Mouse (Mus musculus): ENCODE measurements around the gene Sox5.
A peak's percentile ranks its signal among the peaks of the same experiment; 100 is the strongest.

The Sox5 gene

DNA sequence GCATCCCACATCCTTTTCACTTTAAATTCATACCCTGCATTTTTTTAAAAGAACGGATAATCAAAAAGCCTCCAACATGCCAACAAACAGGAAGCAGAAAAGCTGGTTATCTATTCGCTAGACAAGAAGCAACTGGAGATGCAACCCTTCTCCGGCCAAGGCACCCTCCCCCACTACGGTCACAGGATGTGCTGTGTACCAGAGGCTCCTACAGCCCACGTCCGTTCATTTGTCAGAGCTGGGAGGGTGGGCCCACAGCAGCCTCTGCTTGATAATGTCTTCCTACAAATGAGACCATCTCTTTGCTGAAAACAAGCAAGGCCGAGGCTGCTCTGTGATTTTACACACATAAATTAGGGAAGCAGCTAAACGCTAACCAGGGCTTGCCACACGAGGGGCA lies 69.9 kb downstream of the Sox5 start:
- DNase-seq (ENCODE audit: low spot score): peak; percentile 69

DNA sequence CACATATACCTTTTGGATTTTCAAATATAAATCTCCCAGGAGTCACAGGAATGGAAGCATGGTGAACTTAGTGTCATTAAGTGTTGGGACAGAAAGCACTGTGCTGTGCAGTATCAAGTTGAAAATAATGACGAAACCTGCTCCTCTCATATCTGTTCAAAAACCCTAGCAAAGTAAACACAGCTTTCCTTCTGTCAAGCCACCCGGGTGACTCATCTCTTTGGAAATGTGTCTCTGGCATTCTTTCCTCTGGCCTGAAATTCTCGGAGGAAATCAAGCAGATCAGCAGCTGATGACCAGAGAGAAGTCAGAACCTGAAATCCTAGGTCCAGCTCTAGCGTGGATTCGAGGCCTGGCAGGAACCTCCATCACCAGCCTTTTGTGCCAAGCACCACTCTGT lies 71.0 kb downstream of the Sox5 start:
- no peak for DNase-seq (ENCODE audit: low spot score)

DNA sequence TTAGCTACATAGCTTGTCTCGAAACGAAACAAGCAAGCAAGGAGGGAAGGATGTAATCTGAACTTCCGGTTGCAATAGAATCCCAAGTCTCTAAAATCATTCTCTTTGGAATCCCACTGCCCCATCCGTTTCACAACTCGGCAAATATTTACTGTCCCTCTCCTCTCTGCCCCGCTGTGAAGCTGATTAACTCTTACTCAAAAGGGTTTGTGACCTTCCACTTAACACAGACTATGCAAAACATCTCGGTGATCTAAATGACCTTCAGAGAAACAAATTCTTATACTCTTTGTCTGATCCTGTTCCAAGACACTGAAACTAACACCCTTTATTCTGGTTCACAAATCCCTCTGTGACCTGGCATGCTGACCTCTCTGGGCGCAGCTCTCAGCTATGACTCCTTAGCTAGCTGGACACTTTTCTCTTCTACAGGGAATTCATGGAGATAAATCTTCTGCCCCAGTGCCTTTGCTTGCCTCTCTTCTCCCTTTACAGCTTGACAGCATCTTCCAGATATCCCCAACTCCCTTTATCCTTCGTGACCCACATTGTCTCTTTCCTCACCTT lies 72.1 kb downstream of the Sox5 start:
- no peak for DNase-seq (ENCODE audit: low spot score)

DNA sequence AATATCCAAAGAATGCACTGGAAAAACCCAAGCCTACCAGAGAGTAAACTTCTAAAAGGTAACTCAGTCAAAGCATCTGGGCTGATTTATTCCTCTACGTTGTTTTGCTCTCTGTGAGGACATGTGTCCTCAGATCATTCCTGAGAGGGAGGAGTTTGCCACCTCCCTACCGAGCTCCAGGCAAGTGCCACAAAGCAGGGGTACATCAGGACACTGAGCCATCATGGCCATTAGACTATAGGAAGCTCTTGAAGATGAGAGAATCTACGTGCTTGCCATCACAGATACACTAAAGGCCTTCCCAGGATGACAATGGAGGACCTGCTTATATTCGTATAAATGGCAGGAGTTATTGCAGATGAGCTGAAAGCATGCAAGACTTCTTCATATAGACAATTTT lies 73.4 kb downstream of the Sox5 start:
- DNase-seq (ENCODE audit: low spot score): no peak

DNA sequence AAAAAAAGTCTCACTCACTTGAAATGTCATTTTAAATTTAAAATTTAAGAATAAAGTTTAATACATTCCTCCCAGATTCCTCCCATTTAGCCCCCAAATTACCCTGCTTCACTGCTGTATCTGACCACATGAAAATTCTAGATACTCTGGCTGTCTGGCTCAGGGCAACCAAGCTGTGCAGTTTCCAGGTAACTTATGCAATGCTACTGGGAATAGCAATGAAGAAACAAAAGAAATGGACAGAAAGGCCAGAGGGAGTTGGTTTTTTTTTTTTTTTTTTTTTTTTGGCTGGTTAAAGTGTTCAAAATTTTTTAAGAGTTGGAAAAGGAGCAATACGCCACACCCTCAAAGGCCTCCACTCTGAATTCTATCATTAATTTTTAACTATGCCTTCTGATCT lies 73.8 kb downstream of the Sox5 start:
- no peak for DNase-seq (ENCODE audit: low spot score)

DNA sequence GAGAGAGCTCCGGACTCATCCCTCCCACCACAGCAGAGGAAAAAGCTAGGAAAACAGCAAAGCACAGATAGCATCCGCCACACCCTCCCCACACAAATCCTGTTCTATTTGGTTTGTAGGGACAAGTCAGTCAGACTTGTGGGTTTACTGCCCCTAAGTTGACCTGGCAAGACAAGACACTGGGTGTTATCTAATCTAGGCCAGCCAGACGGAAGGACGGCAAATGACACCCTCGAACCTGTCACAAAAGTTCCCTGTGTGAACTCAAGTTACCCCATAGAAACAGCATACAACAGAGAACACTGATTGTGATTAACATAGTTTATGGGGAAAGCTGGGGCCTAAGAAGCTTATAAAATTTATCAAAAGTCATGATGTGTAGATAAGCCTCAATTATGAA lies 76.8 kb downstream of the Sox5 start:
- DNase-seq (ENCODE audit: low spot score): no peak

DNA sequence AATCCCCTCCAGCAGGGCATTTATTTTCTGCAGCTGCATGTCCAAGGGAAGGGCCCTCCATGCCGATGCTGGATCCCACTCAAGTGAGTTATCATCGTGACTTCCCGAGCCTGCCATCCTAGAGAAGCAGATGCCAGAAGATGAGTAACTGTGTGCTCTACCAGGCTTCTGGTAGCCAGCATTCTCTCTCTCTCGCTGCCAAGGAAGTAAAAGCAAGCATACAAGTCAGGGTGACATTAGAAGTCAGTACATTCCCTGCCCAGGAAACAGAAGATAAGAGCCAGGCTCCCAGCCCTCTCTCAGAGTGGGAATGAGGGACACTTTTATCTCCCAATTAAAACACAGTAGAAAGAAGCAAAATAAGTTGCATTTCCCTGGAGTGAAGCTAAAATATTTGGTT lies 86.1 kb downstream of the Sox5 start:
- no peak for DNase-seq (ENCODE audit: low spot score)

DNA sequence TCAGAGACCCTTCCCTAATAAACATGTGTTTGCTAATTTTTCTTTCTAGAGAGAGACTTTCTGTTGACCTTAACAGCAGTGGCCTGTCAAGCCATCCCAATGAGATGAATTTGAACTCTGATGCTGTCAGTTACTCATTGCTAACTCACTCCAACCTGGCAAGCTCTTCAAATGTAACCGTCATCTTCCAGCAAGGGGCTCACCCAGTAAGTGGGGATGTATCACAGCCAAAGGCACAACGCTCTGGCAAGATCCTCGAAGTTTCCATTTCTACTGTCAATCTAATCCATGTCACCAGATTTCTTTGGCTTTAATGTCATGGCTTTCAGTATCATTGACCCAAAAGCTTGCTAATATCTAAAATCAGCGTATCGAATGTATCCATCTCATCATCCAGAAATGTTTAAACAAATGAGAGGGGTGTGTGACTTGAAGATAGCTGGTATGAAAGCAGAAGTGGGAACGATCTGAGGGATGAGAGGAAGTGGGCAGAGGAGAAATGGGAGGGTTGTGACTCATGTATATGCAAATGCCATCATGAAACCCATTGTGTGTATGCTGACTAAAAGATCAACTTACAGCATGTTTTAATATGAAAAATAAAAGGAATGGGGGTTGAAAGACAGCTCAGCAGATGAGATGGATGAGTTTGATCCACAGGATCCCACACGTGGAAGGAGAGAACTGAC lies 88.4 kb downstream of the Sox5 start:
- no peak for DNase-seq (ENCODE audit: low spot score)

DNA sequence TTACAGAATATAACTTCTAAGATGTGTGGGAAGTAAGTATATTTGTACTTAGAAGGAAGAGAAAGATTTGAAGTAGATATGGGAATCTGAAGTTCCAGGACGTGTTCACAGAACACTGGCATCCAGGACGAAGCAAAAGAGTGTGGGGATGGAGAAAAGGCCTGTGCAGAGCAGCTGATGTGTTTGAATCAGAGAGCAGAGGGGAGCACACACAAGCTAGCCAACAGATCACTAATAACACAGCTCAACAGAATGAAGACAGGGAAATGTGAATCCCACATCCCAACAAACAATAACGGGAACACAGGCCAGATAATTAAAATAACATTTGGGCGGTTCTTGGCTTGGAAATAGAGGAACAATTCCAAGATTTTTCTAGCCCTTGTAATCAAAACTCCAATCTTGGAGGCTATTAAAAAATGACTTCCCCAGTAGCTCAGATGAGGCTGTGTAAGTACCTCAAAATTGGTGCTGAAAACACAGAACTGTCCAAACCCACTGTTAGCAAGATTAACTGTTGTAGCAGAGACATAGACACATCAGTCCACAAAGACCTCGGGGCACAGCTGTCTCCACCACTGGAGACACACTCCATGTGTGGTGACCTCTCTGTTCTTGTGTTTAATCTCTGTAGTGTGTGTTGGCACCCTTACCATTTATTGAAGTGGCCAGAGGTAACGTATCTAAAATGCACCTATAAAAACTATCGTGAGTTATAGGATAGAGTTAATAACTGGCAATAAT lies 90.3 kb downstream of the Sox5 start:
- no peak for DNase-seq (ENCODE audit: low spot score)

DNA sequence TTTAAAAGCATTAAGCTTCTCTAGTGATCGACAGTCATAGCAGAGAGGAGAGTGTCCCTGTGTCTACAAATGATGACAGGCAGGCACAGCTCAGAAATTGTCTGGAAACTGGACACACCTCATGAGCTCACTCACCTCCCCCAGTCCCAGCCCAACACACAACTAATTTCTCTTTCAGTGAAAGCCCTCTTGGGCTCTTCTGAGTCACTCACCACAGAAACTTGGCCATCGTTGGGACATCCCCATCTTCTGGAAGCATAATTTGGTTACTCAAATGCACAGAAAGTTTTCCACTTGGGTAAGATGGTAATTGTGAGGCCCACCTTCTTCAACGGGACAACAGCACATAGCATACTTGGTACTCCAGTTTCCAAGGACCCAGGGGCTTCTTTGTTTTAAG lies 92.7 kb downstream of the Sox5 start:
- DNase-seq (ENCODE audit: low spot score): no peak

DNA sequence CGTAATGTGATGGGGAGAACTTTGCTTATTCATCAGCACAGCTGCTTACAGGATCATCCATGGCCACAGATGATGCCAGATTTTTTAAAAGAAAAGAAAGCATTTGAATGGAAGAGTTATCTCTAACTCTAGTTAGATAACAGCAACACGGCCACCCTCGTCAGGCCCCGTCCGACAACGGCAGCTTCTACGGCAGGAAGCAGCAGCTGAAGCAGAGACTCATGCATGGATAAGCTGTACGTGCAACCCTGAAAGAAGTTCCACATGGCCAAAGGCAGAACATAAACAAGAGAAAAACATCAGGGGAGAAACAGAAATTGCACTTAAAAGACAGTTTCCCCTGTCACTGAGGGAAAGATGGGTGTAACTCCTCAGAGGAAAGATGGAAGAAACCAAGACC lies 94.1 kb downstream of the Sox5 start:
- no peak for DNase-seq (ENCODE audit: low spot score)

DNA sequence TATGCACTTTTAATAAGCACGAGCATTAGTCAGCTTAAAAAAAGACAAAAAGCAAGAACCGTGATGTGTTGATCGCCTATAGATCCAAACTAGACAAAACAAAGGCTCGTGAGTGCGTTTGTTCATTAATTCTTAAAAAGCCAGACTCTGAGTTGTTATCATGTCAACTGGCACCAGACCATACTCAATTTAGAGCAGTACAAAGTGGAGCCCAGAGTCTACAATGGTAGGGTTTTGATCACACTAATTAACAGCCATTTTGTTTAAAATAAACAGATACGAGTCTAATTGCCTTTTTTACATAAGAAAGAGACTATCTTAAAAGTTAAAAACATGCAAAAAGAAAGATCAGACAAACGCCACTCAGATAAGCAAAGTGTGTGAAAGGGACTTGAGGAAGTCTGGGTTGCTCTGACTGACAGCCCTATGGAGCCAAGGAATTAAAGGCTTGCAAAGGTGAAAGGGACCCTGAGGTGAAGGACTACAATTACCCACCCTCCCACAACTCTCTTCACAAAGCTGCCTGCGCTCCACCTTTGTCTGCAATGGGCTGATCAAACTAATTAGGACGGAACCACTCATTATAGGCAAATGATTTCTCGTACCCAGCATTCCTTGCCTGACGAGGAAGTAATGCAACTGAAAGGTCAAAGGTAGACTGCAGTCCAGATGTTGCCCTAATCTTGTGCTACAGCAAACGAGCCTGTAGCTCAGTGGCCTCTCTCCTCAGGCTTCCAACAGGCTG lies 100.6 kb downstream of the Sox5 start:
- no peak for DNase-seq (ENCODE audit: low spot score)

DNA sequence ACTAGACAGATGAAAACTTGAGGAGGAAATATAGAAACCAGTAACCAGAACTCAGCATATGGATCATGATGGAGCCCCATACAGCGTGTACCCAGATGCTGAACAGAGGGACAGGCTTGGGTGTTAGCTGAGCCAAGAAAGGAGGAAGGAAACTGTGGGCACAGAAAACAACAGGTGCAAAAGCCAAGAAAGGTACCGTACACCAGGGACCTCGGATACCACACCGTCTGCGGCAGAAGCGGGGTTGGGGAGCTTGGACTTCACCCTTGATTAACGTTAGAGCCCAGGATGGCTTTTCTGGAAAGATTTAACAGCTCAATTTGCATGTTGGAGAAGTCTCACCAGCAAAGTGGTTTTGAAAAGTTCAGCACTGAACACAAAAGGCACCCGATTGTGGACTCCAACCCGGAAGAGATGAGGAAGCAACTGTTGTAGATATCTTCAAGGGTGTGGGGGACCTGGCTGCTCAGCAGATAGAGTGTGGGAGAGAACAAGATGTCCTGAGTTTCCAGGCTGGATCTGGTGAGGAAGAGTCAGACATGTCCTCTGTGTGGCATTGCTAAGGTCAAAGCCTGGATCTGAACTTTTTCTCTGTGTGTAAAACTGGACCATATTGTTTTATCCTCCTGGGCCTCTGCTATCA lies 104.2 kb downstream of the Sox5 start:
- no peak for DNase-seq (ENCODE audit: low spot score)

DNA sequence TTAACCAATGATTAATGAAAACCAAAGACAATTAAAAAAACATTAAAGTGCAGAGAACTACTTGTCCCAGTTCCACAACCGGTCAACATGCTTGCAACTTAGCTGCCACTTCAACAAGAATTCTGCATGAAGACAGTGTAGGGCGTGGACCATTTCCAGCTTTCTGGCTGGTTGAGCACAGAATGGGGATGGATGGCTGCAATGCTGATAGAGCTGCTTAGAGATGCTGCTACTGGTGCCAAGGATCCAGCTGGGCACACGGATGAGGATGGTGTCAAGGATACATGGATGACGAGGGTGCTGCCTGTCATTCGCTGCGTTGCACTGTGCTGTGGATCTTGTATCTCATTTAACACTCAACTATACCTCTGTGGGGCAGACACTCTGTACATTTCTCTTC lies 106.7 kb downstream of the Sox5 start:
- DNase-seq (ENCODE audit: low spot score): no peak

DNA sequence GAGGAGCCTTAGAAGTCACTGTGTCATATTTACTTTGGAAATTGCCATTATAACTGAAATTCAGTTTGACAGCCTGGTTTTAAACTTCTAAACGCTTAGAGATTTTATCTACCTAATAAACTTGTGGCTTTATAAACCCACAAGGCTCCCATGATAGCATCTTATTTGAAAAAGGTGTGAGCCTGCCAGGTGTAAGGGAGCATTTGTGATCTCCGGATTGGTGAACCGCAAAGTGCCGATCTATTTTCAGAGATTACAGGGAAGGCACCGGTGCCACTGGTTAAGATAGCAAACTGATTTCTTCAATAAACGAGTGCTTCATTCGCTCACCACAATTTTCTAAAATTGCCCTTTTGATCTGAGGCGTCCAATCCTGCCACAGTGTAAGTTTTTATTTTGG lies 107.9 kb downstream of the Sox5 start:
- no peak for DNase-seq (ENCODE audit: low spot score)

DNA sequence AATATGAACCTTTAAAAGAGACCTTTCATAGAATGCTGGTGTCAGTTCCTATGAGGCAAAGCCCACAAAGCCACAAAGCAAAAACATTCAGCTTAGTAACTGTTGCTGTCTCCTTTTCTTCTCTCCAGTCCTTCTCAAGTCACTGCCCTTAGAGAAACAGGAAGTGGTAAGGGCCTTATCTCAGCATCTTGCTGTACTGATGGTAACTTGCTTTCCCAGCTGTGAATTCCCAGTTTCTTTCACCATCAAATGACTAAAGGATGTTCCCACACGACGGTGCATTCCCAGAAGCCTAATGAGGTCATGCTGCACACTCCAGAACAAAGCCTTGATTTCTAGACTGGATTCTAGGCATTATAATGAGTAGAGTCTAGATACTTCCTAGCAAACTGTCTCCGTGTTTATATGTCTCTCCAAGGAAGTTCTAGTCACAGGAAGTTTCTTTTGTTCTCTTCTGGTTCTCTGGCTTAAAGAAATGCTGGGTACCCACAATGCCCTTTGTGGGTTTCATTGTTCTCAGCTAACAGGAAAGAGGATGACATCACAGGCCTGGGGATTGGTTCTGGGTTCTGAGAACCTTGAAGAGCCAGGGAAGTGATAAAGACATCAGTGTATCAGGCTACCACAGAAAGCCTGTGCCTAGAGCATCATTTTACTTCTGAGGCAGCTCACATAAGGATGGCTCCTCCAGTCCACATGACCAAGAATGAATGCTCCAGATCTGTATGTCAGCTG lies 111.2 kb downstream of the Sox5 start:
- DNase-seq (ENCODE audit: low spot score): no peak

DNA sequence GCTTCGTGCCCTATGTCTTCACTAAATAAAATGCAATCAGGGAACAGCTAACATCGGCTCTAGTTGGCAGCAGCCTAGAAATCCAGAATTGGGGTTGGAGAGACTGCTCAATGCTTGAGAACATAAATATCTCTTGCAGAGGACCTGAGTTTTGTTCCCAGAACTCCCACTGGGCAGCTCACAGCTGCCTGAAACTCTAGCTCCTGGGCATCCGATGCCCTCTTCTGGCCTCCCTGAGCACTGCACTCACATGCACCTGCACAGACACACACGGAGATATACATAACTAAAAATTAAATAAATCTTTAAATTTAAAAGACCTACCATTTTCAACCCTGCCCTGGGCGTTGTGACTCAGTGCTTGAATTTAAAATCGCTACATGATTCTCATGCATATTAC lies 115.2 kb downstream of the Sox5 start:
- no peak for DNase-seq (ENCODE audit: low spot score)

DNA sequence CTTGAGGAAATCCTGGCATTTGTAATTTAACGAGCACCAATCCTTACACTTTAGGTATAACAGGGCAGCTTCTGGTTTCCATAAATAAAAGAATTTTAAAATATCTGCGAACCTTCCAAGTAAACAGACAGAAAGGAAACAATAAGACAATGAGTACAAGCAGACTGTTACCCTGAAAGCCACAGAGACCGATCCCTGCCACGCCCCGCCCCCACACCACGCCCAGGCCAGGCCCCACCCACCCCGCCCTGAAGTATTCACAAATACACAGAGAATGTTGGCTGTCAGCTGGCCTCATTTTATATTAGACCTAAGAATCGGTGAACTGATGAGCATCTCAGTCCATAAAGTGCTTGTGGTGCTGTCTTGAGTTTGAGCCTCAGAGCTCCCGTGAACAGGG lies 117.0 kb downstream of the Sox5 start:
- no peak for DNase-seq (ENCODE audit: low spot score)

DNA sequence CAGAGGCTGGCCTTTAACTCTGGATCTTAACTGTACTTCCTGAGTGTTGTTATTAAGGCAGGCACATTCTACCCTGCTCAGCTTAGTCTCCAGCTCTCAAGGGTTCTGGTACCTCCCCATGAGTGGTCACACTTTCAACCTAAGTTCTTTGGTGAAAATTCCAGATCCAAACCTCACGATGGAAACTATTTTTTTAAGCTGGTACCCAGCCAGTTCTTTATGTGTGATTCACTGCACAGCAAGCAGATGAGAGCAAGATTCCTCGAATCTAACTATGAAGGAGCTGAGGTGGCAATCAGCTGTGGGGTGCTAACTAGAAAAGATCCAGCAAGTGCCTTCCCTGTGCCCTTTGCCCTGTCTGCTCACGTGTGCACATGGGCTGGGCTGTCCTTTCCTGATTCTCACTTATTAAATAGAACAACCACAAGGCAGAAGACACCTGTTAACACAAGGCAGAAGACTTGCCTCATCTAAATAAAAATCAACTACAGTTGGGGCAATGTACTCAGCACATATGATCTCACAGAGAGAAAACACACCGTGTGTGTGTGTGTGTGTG lies 118.2 kb downstream of the Sox5 start:
- DNase-seq (ENCODE audit: low spot score): no peak

DNA sequence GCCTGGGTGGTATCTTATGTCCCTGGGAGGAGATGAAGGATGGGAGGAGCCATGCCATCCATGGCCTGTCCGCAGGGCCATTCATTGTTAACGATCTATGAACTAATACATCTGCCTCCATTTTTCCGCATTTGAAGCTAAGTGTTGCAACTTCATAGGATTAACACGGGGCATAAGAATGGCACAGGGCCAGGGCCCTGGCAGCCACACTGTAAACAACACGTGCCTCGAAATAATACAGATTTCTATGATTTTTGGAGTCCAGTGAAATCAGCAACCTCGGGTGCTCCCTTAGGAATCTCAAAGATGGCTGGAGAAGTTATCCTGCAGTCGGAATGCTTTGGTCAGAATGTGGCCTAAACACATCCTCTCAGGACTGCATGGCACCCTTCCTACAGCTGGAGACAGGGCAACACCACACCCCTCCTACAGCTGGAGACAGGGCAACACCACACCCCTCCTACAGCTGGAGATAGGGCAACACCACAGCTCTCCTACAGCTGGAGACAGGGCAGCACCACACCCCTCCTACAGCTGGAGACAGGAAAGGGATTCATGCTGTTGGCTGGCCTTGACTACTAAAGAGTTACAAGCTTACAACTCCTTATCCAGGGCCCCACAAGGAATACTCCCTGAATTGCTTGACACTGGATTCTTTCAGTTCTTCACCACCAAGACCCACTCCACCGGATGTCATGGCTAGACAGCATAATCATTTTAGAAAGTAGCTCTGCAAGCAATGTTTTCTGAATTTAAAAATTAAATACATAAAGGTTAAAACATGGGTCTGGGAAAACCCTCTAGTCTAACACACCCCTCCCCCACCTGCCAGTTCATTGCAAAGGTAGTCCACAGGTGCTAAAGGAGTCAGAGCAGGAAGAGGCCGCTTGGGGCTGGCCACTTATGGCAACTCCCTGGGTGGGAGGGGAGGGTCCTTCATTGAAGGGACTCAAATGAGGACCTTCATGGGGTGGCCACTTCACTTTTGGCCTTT lies 122.4 kb downstream of the Sox5 start:
- DNase-seq (ENCODE audit: low spot score): peak; percentile 52
